Mouse (Mus musculus) hindbrain, embryonic 10.5 days (tissue): ENCODE data around the gene Gps2. TPM values are rescaled to one million over a fixed set of nuclear protein-coding genes. Genes with fewer than 3 reads are reported as not detected.

Experiments used
- DNase-seq: peaks from one replicate; pipeline ENCODE4 v3.0.0-alpha.2; 2017; ENCODE audit warnings: low spot score
- H3K27ac ChIP-seq: fragments of 300-500 bp; sonication (generic); 2 replicates; pipeline ENCODE4 v1.5.1; 2016; ENCODE audit warnings: mild to moderate bottlenecking, moderate library complexity
- H3K27me3 ChIP-seq: fragments of 300-500 bp; sonication (generic); 2 replicates; pipeline ENCODE4 v1.6.1; 2016; ENCODE audit warnings: mild to moderate bottlenecking; ENCODE audit not compliant: poor library complexity, insufficient read depth, severe bottlenecking
- H3K36me3 ChIP-seq: fragments of 300-500 bp; sonication (generic); 2 replicates; pipeline ENCODE4 v1.6.1; 2016; ENCODE audit warnings: mild to moderate bottlenecking, moderate library complexity
- H3K4me1 ChIP-seq: fragments of 300-500 bp; sonication (generic); replicated peaks from 2 replicates; pipeline ENCODE4 v1.6.1; 2016; ENCODE audit warnings: mild to moderate bottlenecking
- H3K4me3 ChIP-seq: fragments of 300-500 bp; sonication (generic); 2 replicates; pipeline ENCODE4 v1.5.1; 2016; ENCODE audit warnings: mild to moderate bottlenecking, moderate library complexity
- H3K9me3 ChIP-seq: fragments of 300-500 bp; sonication (generic); 2 replicates; pipeline ENCODE4 v1.6.1; 2016; ENCODE audit warnings: mild to moderate bottlenecking, moderate library complexity
- WGBS: fragments of 180-500 bp; shearing (Covaris S2); methylation state at CpG from one replicate; pipeline ENCODE4 v1.1.7; 2016; 5-methylcytosine and 5-hydroxymethylcytosine counted together
- polyA plus RNA-seq: library from polyadenylated mRNA; unstranded; fragments of >200 nt; fragmentation: Nextera tagmentation; extraction: Ambion mirVana; gene quantifications from 2 replicates; pipeline ENCODE4 v1.2.1, GENCODE M21; 2016

Gps2 gene
- polyA plus RNA-seq, 1 experiment from 2014 or later, result 105 TPM

DNA sequence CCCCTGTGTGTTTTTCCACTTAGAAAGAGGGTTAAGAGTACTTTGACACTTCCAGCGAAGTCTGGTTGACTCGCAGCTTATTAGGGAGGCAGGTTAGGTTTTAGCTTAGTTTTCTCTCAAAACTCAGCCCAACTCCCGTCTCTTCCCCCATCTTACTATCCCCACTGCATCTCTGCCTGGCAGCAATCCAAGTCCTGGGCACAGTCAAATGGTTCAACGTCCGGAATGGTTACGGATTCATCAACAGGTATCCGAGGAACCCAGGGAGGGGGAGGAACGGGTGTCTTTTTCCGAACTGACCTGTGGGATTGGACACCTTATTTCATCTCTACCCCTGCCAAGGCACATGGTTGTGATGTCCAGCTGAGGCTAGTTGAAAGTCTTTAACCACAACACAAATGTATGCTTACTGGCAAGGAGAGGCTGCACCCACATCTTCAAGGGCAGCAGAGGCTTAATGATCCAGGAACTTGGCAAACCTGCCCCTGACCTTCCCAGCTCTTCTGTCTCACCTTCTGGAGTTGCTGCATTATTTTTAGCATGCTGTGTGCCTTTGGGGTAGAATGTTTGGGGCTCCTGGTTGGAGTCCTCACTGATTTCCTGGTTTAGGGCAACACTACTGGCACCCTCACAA, 23.1 kb downstream of the Gps2 start:
- Histone ChIP-seq H3K4me1 (peaks cover 41% of the 10 kb centered on the region), H3K36me3 (peaks cover 4% of the 10 kb centered on the region; the same call in 1 of the 2 replicates), H3K27ac (no peak overlapping the region), H3K9me3 (no peaks in the 10 kb centered on the region), H3K27me3 (peaks cover 65% of the 10 kb centered on the region), H3K4me3 (peak overlapping the region; percentile 66)
- DNase-seq, result no peak
- 51% methylated on average over 9 of the region's 9 CpGs for WGBS

DNA sequence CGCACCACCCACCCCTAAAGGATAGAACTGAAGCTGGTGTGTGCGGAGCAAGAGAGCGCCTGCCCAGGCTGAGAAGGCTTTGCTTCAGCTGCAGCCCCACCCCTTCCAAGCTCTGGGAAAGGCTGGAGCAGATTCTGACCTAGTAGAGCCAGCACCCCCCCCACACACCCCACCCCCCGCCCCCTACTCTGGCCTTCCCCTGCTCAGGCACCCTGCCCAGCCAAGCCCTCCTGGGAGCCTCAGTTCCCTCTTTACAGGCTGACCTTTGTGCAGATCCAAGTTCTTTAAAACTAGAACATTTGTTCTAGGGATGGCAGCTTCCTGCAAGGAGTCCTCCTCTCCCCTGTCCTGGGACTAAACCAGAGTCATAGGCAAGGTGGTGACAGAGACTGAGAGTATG, 23.7 kb downstream of the Gps2 start:
- no peak overlapping the region for H3K27ac ChIP-seq
- peak overlapping the region; percentile 66; the same call in 1 of the 2 replicates for H3K4me3 ChIP-seq
- peaks cover 41% of the 10 kb centered on the region for H3K4me1 ChIP-seq
- DNase-seq, result no peak
- 41% methylated on average over 4 of the region's 4 CpGs for WGBS
- no peaks in the 10 kb centered on the region for H3K9me3 ChIP-seq
- H3K27me3 ChIP-seq, result peaks cover 65% of the 10 kb centered on the region
- H3K36me3 ChIP-seq, result peaks cover 6% of the 10 kb centered on the region; the same call in 1 of the 2 replicates

DNA sequence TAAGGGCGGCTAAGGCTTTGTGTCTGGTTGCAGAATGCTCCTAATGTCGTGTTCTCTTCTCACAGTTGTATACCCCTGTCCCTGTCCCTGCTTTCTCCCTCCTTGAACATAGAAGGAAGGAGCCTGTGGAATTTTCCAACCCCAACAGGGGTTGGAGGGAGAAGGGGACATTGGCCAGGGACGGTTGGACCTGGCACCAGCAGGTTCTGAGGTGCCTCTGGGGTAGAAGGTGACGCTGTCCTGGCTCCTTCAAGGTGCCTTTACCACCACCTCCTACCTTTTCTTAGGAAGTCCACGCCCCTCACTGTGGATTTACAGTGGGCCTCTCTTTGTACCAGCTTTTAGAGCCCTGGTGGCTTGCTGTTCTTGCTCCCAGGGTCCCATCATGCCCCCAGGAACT, 24.1 kb downstream of the Gps2 start:
- H3K4me1 ChIP-seq, result peaks cover 41% of the 10 kb centered on the region
- no peak overlapping the region for H3K27ac ChIP-seq
- peak overlapping the region; percentile 66; the same call in 1 of the 2 replicates for H3K4me3 ChIP-seq
- 66% methylated on average over 5 of the region's 5 CpGs for WGBS
- no peak for DNase-seq
- no peaks in the 10 kb centered on the region for H3K9me3 ChIP-seq
- peaks cover 66% of the 10 kb centered on the region for H3K27me3 ChIP-seq
- peaks cover 10% of the 10 kb centered on the region for H3K36me3 ChIP-seq

DNA sequence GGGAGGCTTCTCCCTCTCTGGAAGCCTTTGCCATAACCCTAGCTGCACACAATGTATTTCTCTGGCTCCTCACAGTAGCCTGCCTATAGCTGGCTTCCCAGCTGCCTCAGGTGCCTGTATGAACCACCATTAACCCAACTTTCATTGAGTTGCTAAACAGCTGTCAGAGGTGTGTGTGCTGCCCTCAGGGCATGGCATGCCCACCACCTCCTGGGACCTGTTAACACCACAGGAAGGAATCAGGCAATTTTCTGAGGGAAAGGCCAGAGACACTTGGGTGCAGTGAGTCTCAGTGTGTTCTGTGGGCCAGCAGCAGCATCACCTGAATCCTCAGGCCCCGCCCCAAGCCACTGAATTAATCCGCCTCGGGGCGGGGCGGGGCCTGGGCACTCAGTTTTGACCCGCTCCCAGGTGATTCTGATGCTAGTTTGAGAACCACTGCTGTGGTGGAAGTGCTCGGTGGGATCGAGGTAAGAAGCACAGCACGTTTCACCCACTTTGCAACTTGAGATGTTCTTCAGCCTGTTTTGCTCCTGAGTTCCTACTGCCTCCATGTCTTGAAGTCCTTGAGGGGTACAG, 24.8 kb downstream of the Gps2 start:
- Histone ChIP-seq H3K9me3 (no peaks in the 10 kb centered on the region), H3K4me1 (peaks cover 41% of the 10 kb centered on the region), H3K27me3 (peaks cover 70% of the 10 kb centered on the region), H3K36me3 (peaks cover 17% of the 10 kb centered on the region), H3K4me3 (no peak overlapping the region), H3K27ac (no peak overlapping the region)
- no peak for DNase-seq
- WGBS, result 29% methylated on average over 9 of the region's 9 CpGs

DNA sequence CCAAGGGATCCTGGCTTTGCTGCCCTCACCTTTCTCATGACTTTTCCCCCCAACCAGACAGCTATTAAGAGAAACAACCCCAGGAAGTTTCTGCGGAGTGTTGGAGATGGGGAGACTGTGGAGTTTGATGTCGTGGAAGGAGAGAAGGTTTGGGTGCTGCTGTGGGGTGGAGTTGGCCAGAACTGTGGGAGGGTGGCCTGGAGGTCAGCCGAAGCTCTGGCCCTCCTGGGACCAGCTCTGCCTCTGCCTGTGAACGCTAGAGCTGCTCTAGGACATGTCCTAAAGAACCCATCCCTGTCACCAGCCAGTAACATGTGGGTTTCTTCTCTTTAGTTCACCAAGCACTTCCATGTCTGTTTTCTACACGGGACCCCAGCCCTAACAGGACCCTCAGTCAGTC, 25.5 kb downstream of the Gps2 start:
- 71% methylated on average over 5 of the region's 5 CpGs for WGBS
- H3K4me1 ChIP-seq, result peaks cover 37% of the 10 kb centered on the region
- peaks cover 65% of the 10 kb centered on the region for H3K27me3 ChIP-seq
- H3K27ac ChIP-seq, result no peak overlapping the region
- H3K4me3 ChIP-seq, result no peak overlapping the region
- DNase-seq, result no peak
- H3K36me3 ChIP-seq, result peaks cover 23% of the 10 kb centered on the region
- H3K9me3 ChIP-seq, result no peaks in the 10 kb centered on the region

DNA sequence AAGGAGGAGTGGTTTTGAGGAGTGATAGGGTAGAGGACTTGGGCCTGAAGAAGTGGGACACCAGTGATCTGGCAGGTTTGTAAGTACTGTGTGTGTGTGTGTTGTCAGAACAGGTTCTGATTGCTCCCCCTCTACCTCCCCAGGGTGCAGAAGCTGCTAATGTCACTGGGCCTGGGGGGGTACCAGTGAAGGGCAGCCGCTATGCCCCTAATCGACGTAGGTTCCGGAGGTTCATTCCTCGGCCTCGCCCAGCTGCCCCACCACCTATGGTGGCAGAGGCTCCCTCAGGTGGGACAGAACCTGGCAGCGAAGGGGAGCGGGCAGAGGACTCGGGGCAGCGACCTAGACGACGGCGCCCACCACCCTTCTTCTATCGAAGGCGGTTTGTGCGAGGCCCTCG, 26.0 kb downstream of the Gps2 start:
- H3K9me3 ChIP-seq, result no peaks in the 10 kb centered on the region
- H3K27me3 ChIP-seq, result peaks cover 59% of the 10 kb centered on the region
- H3K36me3 ChIP-seq, result peaks cover 28% of the 10 kb centered on the region
- WGBS, result 92% methylated on average over 17 of the region's 17 CpGs
- no peak for DNase-seq
- H3K27ac ChIP-seq, result no peak overlapping the region
- H3K4me1 ChIP-seq, result peaks cover 32% of the 10 kb centered on the region
- no peak overlapping the region; the same call in 1 of the 2 replicates for H3K4me3 ChIP-seq

DNA sequence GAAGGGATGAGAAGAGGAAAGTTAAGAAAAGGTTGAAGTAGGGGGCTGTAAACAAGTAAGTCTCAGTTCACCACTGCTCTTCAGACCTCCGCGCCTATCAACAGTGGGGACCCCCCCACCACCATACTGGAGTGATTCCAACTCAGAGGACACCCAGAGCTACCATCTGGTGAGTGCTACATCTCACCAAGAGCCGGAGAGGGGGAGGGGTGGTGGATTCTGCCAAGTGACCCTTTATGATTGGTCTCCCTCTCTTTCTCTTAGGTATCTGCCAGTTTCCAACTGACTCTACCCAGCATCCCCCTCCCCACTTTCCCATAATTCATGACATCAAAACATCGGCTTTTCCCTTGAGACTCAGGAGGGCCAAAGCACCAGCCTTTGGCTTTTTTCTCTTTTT, 27.3 kb downstream of the Gps2 start:
- H3K4me1 ChIP-seq, result peaks cover 22% of the 10 kb centered on the region
- 82% methylated on average over 4 of the region's 4 CpGs for WGBS
- no peaks in the 10 kb centered on the region for H3K9me3 ChIP-seq
- H3K4me3 ChIP-seq, result no peak overlapping the region
- H3K27ac ChIP-seq, result 0 out of 2 replicates have a peak overlapping the region, but pooled peaks have one; percentile 6
- DNase-seq, result no peak
- H3K27me3 ChIP-seq, result peaks cover 51% of the 10 kb centered on the region
- peaks cover 40% of the 10 kb centered on the region for H3K36me3 ChIP-seq

DNA sequence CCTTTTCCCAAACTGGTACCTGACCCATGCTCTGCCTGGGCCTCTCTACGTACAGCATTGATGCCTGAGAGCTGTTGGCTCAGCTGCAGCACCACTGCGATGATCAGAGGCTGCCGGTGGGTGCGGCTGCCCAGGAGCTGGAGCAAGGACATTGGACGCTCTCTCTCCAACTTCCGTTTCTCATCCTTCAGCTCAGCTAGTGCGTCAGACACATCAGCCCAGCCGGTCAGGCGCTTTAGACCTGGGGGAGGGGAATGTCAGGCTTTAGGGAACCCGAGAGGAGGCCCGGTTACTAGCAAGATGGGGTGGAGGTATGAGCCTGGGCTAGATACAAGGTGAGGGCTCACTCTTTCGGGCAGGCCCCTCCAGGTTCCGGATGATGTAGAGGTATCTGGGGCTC, 31.5 kb downstream of the Gps2 start:
- Histone ChIP-seq H3K27ac (no peak overlapping the region), H3K27me3 (peaks cover 10% of the 10 kb centered on the region), H3K4me1 (peaks cover 31% of the 10 kb centered on the region), H3K36me3 (peaks cover 45% of the 10 kb centered on the region), H3K4me3 (peak overlapping the region; percentile 60; the same call in 1 of the 2 replicates), H3K9me3 (no peaks in the 10 kb centered on the region)
- 80% methylated on average over 13 of the region's 13 CpGs for WGBS
- no peak for DNase-seq

DNA sequence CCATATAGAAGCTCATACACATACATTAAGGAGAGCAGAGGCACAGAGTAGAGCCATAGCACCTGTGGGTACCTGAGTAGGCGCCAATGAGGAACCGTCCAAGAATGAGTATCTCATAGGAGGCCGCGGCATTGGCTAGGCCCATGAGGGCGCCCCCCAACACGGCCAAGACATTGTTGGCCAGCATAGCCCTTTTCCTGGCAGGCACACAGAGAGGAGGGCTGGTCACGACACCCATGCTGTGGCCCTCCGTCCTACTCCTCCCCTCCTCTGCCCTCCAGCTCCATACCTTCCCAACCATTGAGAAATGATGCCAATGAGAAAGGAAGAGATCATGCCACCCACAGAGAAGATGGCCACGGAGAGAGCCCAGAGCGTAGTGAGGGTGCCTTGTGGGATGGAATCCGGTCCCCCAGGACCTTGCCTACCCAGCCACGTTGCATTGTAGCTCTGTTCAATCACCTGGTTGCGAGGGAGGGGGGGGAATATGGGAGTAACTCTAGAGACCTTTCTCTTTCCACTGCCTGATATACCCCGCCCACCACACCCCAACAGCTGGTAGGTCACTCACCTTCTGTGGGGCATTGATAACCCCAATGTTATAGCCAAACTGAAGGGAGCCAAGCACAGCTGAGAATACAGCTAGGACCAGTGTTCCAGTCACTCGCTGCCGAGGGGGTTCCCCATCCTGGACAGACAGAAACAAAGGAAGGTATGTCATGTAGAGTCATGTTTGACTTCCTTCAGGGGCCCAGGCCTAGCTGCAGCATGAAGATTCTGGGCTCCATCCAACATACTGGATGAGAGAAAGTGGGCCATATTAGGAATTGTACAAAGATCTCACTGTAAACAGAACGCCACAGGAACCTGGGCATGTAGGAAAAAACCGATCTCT, 32.6 kb downstream of the Gps2 start:
- Histone ChIP-seq H3K9me3 (no peaks in the 10 kb centered on the region), H3K4me1 (peaks cover 31% of the 10 kb centered on the region), H3K27me3 (peaks cover 16% of the 10 kb centered on the region), H3K27ac (peak overlapping the region; percentile 29; the same call in 1 of the 2 replicates), H3K4me3 (peak overlapping the region; percentile 60; the same call in 1 of the 2 replicates), H3K36me3 (peaks cover 45% of the 10 kb centered on the region)
- no peak for DNase-seq
- 93% methylated on average over 18 of the region's 18 CpGs for WGBS

DNA sequence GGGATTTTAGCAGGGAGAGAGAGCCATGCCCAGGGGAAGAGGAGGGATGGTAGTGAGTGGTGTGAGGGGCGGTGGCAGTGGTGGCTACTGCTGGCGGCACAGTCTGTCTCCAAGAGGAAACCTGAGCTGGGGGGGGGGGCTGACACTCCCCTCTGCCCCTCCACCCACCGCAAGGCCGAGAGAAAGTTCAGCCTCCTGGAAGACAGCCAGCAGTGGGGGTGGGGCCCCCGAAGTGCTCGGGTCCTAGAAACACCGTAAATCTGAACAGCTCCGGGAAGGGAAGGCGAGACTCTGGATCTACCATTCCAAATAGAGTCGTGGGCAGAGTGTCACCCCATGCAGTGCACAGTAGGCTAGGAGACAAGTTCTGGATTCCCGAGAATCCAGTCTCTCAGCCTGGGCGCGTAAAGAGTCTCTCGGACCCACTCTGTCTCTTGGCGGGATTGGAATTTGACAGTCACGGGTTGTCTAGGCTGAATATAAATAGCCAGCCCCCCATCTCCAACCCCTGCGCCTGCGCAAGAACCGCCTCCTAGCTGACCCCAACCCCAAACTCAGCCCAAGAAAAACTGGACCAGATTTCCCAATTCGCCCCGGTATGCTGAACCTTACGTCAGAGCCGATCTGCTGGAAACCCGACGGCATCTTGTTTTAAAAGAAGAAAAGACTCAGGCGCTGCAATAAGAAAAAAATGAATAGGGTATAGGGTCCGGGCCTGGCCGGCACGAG, 33.8 kb downstream of the Gps2 start:
- WGBS, result 3% methylated on average over 29 of the region's 29 CpGs
- Histone ChIP-seq H3K36me3 (peaks cover 38% of the 10 kb centered on the region), H3K4me3 (peak overlapping the region; percentile 60), H3K27me3 (peaks cover 19% of the 10 kb centered on the region), H3K4me1 (peaks cover 31% of the 10 kb centered on the region), H3K9me3 (no peaks in the 10 kb centered on the region), H3K27ac (peak overlapping the region; percentile 95)
- peak; percentile 47 for DNase-seq

DNA sequence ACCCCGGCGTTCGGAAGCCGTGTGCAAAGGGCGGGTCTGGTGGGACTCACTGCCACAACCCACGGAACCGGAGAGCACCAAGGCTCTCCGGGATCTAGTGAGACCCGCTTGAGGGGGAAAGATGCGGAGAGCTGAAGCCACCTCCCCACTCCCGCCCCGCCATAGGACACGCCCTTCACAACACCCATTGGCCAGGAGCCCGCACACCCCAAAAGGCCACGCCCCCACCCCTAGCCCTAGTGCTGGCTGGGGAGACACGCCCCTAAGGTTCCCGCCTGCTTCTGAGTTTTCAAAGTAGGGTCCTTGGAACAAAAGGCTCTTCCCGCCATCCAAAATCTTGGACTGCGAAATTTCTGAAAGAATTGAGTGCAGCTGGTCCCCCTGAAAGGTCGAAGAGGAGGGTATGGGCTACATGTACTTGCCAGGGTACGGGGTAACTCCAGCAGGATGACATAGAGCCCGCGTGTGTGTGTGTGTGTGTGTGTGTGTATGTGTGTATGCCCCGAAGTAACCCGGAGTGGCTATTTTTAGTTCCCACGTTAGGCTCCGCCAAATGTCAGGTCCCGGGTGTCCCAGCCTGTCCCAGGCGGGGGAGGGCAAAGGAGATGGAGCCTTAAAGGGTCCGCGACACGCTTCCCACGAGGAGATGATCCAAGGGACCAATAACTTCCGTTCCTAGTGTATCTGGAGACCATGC, 34.5 kb downstream of the Gps2 start, which contains the start of gene Slc2a4:
Gene Slc2a4 (minus strand): TSS at position 123 of the 697 bp plus-strand sequence.
- H3K27ac ChIP-seq, result peak within 1 kb of the TSS; percentile 95
- H3K4me3 ChIP-seq, result peak within 1 kb of the TSS; percentile 60
- no peaks in the 10 kb centered on the region for H3K9me3 ChIP-seq
- H3K4me1 ChIP-seq, result peaks cover 31% of the 10 kb centered on the region
- peaks cover 31% of the 10 kb centered on the region for H3K36me3 ChIP-seq
- H3K27me3 ChIP-seq, result peaks cover 14% of the 10 kb centered on the region
- peak; percentile 97 for DNase-seq
- under 1% methylated on average over 34 of the region's 34 CpGs for WGBS

DNA sequence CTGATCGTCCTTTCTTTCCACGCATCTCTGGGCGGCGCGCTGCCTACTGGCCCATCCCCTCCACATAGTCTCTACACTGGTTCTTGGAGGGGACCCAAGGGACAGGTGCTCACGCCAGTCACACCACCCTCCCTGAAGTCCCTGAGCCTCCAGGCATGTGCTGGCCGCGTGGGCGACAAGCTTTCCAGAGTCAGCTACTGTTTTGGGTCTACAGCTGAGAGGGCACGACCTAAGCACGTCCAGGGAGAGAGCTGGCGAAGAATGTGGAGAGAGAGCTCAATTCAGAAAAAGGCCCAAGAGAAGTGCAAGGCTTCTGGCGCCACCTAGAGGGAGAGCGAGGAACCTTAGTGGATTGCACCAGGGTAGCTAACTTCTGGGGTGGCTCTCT, 35.1 kb downstream of the Gps2 start:
- Histone ChIP-seq H3K27me3 (peaks cover 14% of the 10 kb centered on the region), H3K4me3 (peak overlapping the region; percentile 60), H3K9me3 (no peaks in the 10 kb centered on the region), H3K4me1 (peaks cover 31% of the 10 kb centered on the region), H3K27ac (peak overlapping the region; percentile 95), H3K36me3 (peaks cover 26% of the 10 kb centered on the region)
- peak; percentile 91 for DNase-seq
- under 1% methylated on average over 14 of the region's 14 CpGs for WGBS
